Mouse (Mus musculus): ENCODE results near the gene B3galt6. TPM values are rescaled to one million over a fixed set of nuclear protein-coding genes. Genes with fewer than 3 reads are reported as not detected.
A peak's percentile ranks its signal among the peaks of the same experiment; 100 is the strongest.

The B3galt6 gene
- total RNA-seq, 2 experiments from 2014 or later, result 9.9 to 11.1 TPM

GRCm38 (mm10) chr4:155943049-155943452 lies 49.4 kb downstream of the B3galt6 start:
- DNase-seq (ENCODE audit: low spot score in 2 of 2), result peak; percentile 47 to 61
- intact Hi-C loops (cut with DNase I), result loop anchor here (1.0 to 5.0 kb wide), 3 partner anchors 49 to 112 kb away; partner anchors contain the start of genes Acap3, Aurkaip1, B3galt6 and Pusl1

Other genes starting within 250 kb of the B3galt6 start
- 10 to 100 TPM; 37.5 to 48.3 TPM for gene Atad3a, start 231.6 kb downstream of the B3galt6 start, total RNA-seq (2021)
- 10 to 100 TPM; 13.1 to 13.4 TPM for gene Vwa1, start 218.0 kb downstream of the B3galt6 start, total RNA-seq (2021)
- gene Tmem88b, start 206.8 kb downstream of the B3galt6 start, total RNA-seq (2021), result 10 to 100 TPM; 18.3 to 30.0 TPM
- not detected for gene Ankrd65, start 202.2 kb downstream of the B3galt6 start, total RNA-seq (2021)
- 10 to 100 TPM; 77.3 to 91.6 TPM for gene Mrpl20, start 189.8 kb downstream of the B3galt6 start, total RNA-seq (2021)
- 10 to 100 TPM; 50.4 to 84.5 TPM for gene Ccnl2, start 180.2 kb downstream of the B3galt6 start, total RNA-seq (2021)
- gene Aurkaip1, start 161.4 kb downstream of the B3galt6 start, total RNA-seq (2021), result 100 to 1,000 TPM in 1 of 2 experiments, 10 to 100 TPM in 1; 88.7 to 101 TPM
- 10 to 100 TPM in 1 of 2 experiments, 1 to 10 TPM in 1; 5.8 to 10.3 TPM for gene Mxra8, start 153.0 kb downstream of the B3galt6 start, total RNA-seq (2021)
- 10 to 100 TPM; 85.8 to 91.7 TPM for gene Dvl1, start 145.2 kb downstream of the B3galt6 start, total RNA-seq (2021)
- gene Tas1r3, start 129.3 kb downstream of the B3galt6 start, total RNA-seq (2021), result under 1 TPM; 0.11 to 0.15 TPM
- 10 to 100 TPM; 31.2 to 35.2 TPM for gene Cptp, start 123.2 kb downstream of the B3galt6 start, total RNA-seq (2021)
- 10 to 100 TPM; 33.2 to 34.0 TPM for gene Ints11, start 123.1 kb downstream of the B3galt6 start, total RNA-seq (2021)
- 10 to 100 TPM; 56.3 to 67.4 TPM for gene Pusl1, start 100.9 kb downstream of the B3galt6 start, total RNA-seq (2021)
- gene Acap3, start 100.8 kb downstream of the B3galt6 start, total RNA-seq (2021), result 100 to 1,000 TPM; 137 to 150 TPM
- gene Ube2j2, start 48.8 kb downstream of the B3galt6 start, total RNA-seq (2021), result 10 to 100 TPM; 78.8 to 80.1 TPM
- 10 to 100 TPM; 18.1 to 19.5 TPM for gene C1qtnf12, start 30.3 kb downstream of the B3galt6 start, total RNA-seq (2021)
- gene Sdf4, start 223 bp upstream of the B3galt6 start, total RNA-seq (2021), result 100 to 1,000 TPM; 184 to 206 TPM
- 1 to 10 TPM in 1 of 2 experiments, under 1 TPM in 1; 0.39 to 1.9 TPM for gene Tnfrsf4, start 21.2 kb upstream of the B3galt6 start, total RNA-seq (2021)
- gene Tnfrsf18, start 33.5 kb upstream of the B3galt6 start, total RNA-seq (2021), result not detected
- gene Ttll10, start 66.8 kb upstream of the B3galt6 start, total RNA-seq (2021), result not detected
- gene 9430015G10Rik, start 117.3 kb upstream of the B3galt6 start, total RNA-seq (2021), result 10 to 100 TPM; 27.0 to 35.8 TPM
- gene Rnf223, start 137.9 kb upstream of the B3galt6 start, total RNA-seq (2021), result 1 to 10 TPM in 1 of 2 experiments, under 1 TPM in 1; 0.84 to 1.1 TPM
- gene Agrn, start 204.8 kb upstream of the B3galt6 start, total RNA-seq (2021), result 100 to 1,000 TPM; 126 to 150 TPM
- 1 to 10 TPM; 1.5 to 1.9 TPM for gene Isg15, start 208.2 kb upstream of the B3galt6 start, total RNA-seq (2021)
- 1 to 10 TPM; 4.0 to 5.8 TPM for gene AW011738, start 210.7 kb upstream of the B3galt6 start, total RNA-seq (2021)
- gene Perm1, start 223.2 kb upstream of the B3galt6 start, total RNA-seq (2021), result under 1 TPM; 0.37 to 0.45 TPM
- 10 to 100 TPM; 32.4 to 42.9 TPM for gene Plekhn1, start 242.2 kb upstream of the B3galt6 start, total RNA-seq (2021)
- gene Noc2l, start 243.4 kb upstream of the B3galt6 start, total RNA-seq (2021), result 10 to 100 TPM; 64.4 to 68.0 TPM